Mouse (Mus musculus): ENCODE measurements around the gene Cldn14. TPM values are rescaled to one million over a fixed set of nuclear protein-coding genes. Genes with fewer than 3 reads are reported as not detected.

Gene Cldn14
- total RNA-seq, 2 experiments from 2014 or later = not detected

GRCm38 (mm10) chr16:93960495-93960894 lies 48.1 kb downstream of the Cldn14 start:
- peak; percentile 34 for ATAC-seq (replicated peaks; ENCODE audit: poor library complexity, severe bottlenecking)

- ATAC-seq (replicated peaks; ENCODE audit: poor library complexity, severe bottlenecking) = peak; percentile 90
Measured at GRCm38 (mm10) chr16:93957402-93957801, 51.2 kb downstream of the Cldn14 start.

GRCm38 (mm10) chr16:93956986-93957385 lies 51.7 kb downstream of the Cldn14 start:
- ATAC-seq (replicated peaks; ENCODE audit: poor library complexity, severe bottlenecking) = peak; percentile 23; the same call in 1 of the 2 replicates

GRCm38 (mm10) chr16:93947396-93947795 lies 61.2 kb downstream of the Cldn14 start:
- ATAC-seq (replicated peaks; ENCODE audit: poor library complexity, severe bottlenecking) = peak; percentile 44; the same call in 1 of the 2 replicates

- no peak for ATAC-seq (replicated peaks; ENCODE audit: poor library complexity, severe bottlenecking)
Measured at GRCm38 (mm10) chr16:93944301-93944700, 64.3 kb downstream of the Cldn14 start.

GRCm38 (mm10) chr16:93942796-93943502 lies 65.7 kb downstream of the Cldn14 start:
- ATAC-seq (replicated peaks; ENCODE audit: poor library complexity, severe bottlenecking) = no peak

- ATAC-seq (replicated peaks; ENCODE audit: poor library complexity, severe bottlenecking) = no peak
Measured at GRCm38 (mm10) chr16:93941781-93942567, 66.7 kb downstream of the Cldn14 start.

- no peak for ATAC-seq (replicated peaks; ENCODE audit: poor library complexity, severe bottlenecking)
Measured at GRCm38 (mm10) chr16:93939961-93940360, 68.7 kb downstream of the Cldn14 start.

- peak; percentile 70 for ATAC-seq (replicated peaks; ENCODE audit: poor library complexity, severe bottlenecking)
Measured at GRCm38 (mm10) chr16:93938400-93938846, 70.2 kb downstream of the Cldn14 start.

- peak; percentile 23; the same call in 1 of the 2 replicates for ATAC-seq (replicated peaks; ENCODE audit: poor library complexity, severe bottlenecking)
Measured at GRCm38 (mm10) chr16:93935009-93935408, 73.6 kb downstream of the Cldn14 start.

- ATAC-seq (replicated peaks; ENCODE audit: poor library complexity, severe bottlenecking) = no peak; the same call in 1 of the 2 replicates
Measured at GRCm38 (mm10) chr16:93934588-93934987, 74.0 kb downstream of the Cldn14 start.

GRCm38 (mm10) chr16:93932185-93933168 lies 76.2 kb downstream of the Cldn14 start:
- ATAC-seq (replicated peaks; ENCODE audit: poor library complexity, severe bottlenecking) = no peak

- no peak for ATAC-seq (replicated peaks; ENCODE audit: poor library complexity, severe bottlenecking)
Measured at GRCm38 (mm10) chr16:93929370-93930032, 79.1 kb downstream of the Cldn14 start.

GRCm38 (mm10) chr16:93925684-93926247 lies 82.9 kb downstream of the Cldn14 start:
- ATAC-seq (replicated peaks; ENCODE audit: poor library complexity, severe bottlenecking) = no peak

GRCm38 (mm10) chr16:93923788-93924187 lies 84.8 kb downstream of the Cldn14 start:
- ATAC-seq (replicated peaks; ENCODE audit: poor library complexity, severe bottlenecking) = no peak

- ATAC-seq (replicated peaks; ENCODE audit: poor library complexity, severe bottlenecking) = no peak
Measured at GRCm38 (mm10) chr16:93922835-93923389, 85.7 kb downstream of the Cldn14 start.

GRCm38 (mm10) chr16:93920673-93921072 lies 88.0 kb downstream of the Cldn14 start:
- no peak for ATAC-seq (replicated peaks; ENCODE audit: poor library complexity, severe bottlenecking)

GRCm38 (mm10) chr16:93919189-93919588 lies 89.4 kb downstream of the Cldn14 start:
- no peak for ATAC-seq (replicated peaks; ENCODE audit: poor library complexity, severe bottlenecking)

GRCm38 (mm10) chr16:93918679-93919060 lies 90.0 kb downstream of the Cldn14 start:
- ATAC-seq (replicated peaks; ENCODE audit: poor library complexity, severe bottlenecking) = no peak
